Mouse (Mus musculus) heart, embryonic 14.5 days (tissue): ENCODE data around the gene Slc27a4. TPM values are rescaled to one million over a fixed set of nuclear protein-coding genes. Genes with fewer than 3 reads are reported as not detected.
A peak's percentile ranks its signal among the peaks of the same experiment; 100 is the strongest.

Experiments
- ATAC-seq: fragments of 200-750 bp; cut with Nextera tagmentation; 2 replicates; pipeline ENCODE4 v1.8.0; 2017; ENCODE audit warnings: low read depth, moderate TSS enrichment; ENCODE audit not compliant: insufficient number of reproducible peaks, insufficient read depth, low FRiP score
- H3K27ac ChIP-seq, 2 experiments: fragments of 200-500 bp in 1 of 2; fragments of 300-500 bp in 1 of 2; sonication (generic) in 1 of 2; replicated peaks in 1 of 2; 2 replicates each; pipeline ENCODE4 v1.5.1; 2012 to 2014; ENCODE audit warnings: low read depth in 2 of 2, low read length in 2 of 2, control low read depth in 1 of 2, mild to moderate bottlenecking in 1 of 2, mixed read lengths in 1 of 2; ENCODE audit not compliant: control insufficient read depth in 1 of 2, insufficient read depth in 1 of 2
- H3K27me3 ChIP-seq: fragments of 300-500 bp; sonication (generic); 2 replicates; pipeline ENCODE4 v1.6.1; 2014; ENCODE audit warnings: mild to moderate bottlenecking, low read length, control low read depth; ENCODE audit not compliant: control insufficient read depth, insufficient read depth
- H3K36me3 ChIP-seq: fragments of 300-500 bp; sonication (generic); 2 replicates; pipeline ENCODE4 v1.6.1; 2014; ENCODE audit warnings: mild to moderate bottlenecking, control low read depth, low read length, mixed read lengths; ENCODE audit not compliant: control insufficient read depth, insufficient read depth
- H3K4me1 ChIP-seq, 2 experiments: fragments of 200-500 bp in 1 of 2; fragments of 300-500 bp in 1 of 2; sonication (generic) in 1 of 2; 2 replicates each; pipeline ENCODE4 v1.6.1; 2012 to 2014; ENCODE audit warnings: low read length in 2 of 2, control low read depth in 1 of 2, mixed read lengths in 1 of 2; ENCODE audit not compliant: control insufficient read depth in 2 of 2, insufficient read depth in 2 of 2
- H3K4me2 ChIP-seq: fragments of 300-500 bp; sonication (generic); 2 replicates; pipeline ENCODE4 v1.6.1; 2014; ENCODE audit warnings: mild to moderate bottlenecking, low read length
- H3K4me3 ChIP-seq, 2 experiments: fragments of 200-500 bp in 1 of 2; fragments of 300-500 bp in 1 of 2; sonication (generic) in 1 of 2; 2 replicates each; pipeline ENCODE4 v1.5.1; 2012 to 2014; ENCODE audit warnings: low read length in 2 of 2, mild to moderate bottlenecking in 2 of 2, control low read depth in 1 of 2, low read depth in 1 of 2, moderate library complexity in 1 of 2; ENCODE audit not compliant: control insufficient read depth in 1 of 2, insufficient read depth in 1 of 2
- H3K9ac ChIP-seq: fragments of 300-500 bp; sonication (generic); 2 replicates; pipeline ENCODE4 v1.6.1; 2014; ENCODE audit warnings: mild to moderate bottlenecking, low read length
- H3K9me3 ChIP-seq: fragments of 300-500 bp; sonication (generic); 2 replicates; pipeline ENCODE4 v1.6.1; 2016; ENCODE audit warnings: low read length, control low read depth; ENCODE audit not compliant: control insufficient read depth
- WGBS: fragments of 180-500 bp; shearing (Covaris S2); extraction: QIAGEN DNeasy Blood & Tissue Kit; methylation state at CpG from one replicate; pipeline ENCODE4 v1.1.7; 2014; 5-methylcytosine and 5-hydroxymethylcytosine counted together
- polyA plus RNA-seq: library from polyadenylated mRNA; unstranded; fragments of >200 nt; fragmentation: Nextera tagmentation; extraction: Ambion mirVana; gene quantifications from 2 replicates; pipeline ENCODE4 v1.2.1, GENCODE M21; 2014

Slc27a4 gene
- polyA plus RNA-seq, 1 experiment from 2014 or later = 9.5 TPM

DNA sequence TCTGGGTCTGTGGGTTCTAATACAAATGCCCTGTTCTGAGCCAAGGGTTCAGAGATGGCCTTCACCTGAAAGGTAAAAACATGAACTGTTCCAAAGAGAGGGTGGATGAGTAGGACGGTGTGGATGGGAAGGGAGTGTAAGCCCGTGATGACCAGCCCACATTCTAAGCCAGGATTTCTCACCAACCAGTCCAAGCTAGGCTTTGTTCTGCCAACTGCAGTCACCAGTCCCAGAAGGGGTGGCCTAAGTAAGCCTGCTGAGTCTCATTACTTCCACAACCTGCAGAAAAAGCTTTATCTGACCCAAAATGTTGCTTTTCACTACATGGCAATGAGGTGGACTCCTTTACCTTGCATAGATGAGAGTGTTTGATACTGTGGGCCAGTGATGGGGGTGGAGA, 41.7 kb downstream of the Slc27a4 start:
- WGBS = 94% methylated on average over 2 of the region's 2 CpGs
- ATAC-seq = no peak
- no peak overlapping the region for H3K4me3 ChIP-seq
- peaks cover 37% of the 10 kb centered on the region for H3K36me3 ChIP-seq
- peaks cover 53% of the 10 kb centered on the region for H3K27me3 ChIP-seq
- H3K9me3 ChIP-seq = no peaks in the 10 kb centered on the region
- no peak overlapping the region for H3K27ac ChIP-seq
- no peak overlapping the region for H3K9ac ChIP-seq
- no peak overlapping the region for H3K4me2 ChIP-seq
- H3K4me1 ChIP-seq = peaks cover 3 to 12% of the 10 kb centered on the region in 2 experiments; a peak in 3 of 4 replicates

DNA sequence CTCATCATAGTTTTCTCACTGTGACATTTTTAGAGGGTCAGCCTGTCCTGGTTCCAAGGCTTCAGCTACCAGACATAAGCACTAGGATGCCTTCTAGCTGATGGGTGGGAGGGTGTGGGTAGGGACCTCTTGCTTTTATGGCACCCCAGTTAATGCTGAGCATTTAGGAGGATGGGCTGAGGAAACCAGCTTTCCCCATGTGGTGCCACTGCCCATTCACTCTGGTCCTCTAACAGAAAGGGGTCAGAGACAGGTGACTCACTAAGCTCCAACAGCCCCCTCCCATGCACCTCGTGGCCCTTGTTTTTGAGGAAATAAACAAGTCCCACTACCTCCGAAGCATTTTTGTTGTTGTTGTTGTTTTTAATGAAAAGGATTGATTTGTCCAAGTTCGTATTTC, 42.2 kb downstream of the Slc27a4 start:
- Histone ChIP-seq H3K9ac (no peak overlapping the region), H3K4me3 (no peak overlapping the region), H3K36me3 (peaks cover 32% of the 10 kb centered on the region), H3K4me2 (no peak overlapping the region), H3K4me1 (peaks cover 3 to 12% of the 10 kb centered on the region in 2 experiments; a peak in 3 of 4 replicates), H3K27me3 (peaks cover 53% of the 10 kb centered on the region), H3K27ac (no peak overlapping the region), H3K9me3 (no peaks in the 10 kb centered on the region)
- no peak for ATAC-seq
- WGBS = 42% methylated on average over 3 of the region's 3 CpGs

DNA sequence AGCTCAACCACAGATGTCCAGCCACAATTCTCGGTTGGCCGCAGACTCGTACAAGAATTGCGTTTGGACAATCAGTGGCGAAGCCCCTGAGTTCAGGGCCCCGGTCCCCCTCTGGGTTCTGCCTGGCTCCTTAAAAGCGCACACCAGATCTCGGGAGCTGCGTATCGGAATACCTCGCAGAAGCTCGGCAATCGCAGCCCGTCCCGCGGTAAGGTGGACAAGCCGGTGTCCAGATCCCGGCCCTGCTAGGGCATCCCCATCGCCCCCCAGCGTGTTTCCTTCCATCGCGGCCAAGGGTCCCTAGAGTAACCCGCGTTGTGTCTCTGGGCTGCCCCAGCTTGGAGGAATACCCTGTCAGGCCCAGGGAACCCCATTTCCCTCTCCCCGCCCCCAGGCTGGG, 43.2 kb downstream of the Slc27a4 start:
- 14% methylated on average over 25 of the region's 25 CpGs for WGBS
- H3K36me3 ChIP-seq = peaks cover 26% of the 10 kb centered on the region
- no peak for ATAC-seq
- peak overlapping the region; percentile 58 for H3K4me2 ChIP-seq
- H3K4me1 ChIP-seq = peaks cover 3 to 12% of the 10 kb centered on the region in 2 experiments; a peak in 3 of 4 replicates
- peak overlapping the region in 1 of 2 experiments; percentile 27; a peak in 2 of 4 replicates for H3K4me3 ChIP-seq
- no peaks in the 10 kb centered on the region for H3K9me3 ChIP-seq
- peak overlapping the region; percentile 31; the same call in 1 of the 2 replicates for H3K9ac ChIP-seq
- peaks cover 53% of the 10 kb centered on the region for H3K27me3 ChIP-seq
- no peak overlapping the region for H3K27ac ChIP-seq

DNA sequence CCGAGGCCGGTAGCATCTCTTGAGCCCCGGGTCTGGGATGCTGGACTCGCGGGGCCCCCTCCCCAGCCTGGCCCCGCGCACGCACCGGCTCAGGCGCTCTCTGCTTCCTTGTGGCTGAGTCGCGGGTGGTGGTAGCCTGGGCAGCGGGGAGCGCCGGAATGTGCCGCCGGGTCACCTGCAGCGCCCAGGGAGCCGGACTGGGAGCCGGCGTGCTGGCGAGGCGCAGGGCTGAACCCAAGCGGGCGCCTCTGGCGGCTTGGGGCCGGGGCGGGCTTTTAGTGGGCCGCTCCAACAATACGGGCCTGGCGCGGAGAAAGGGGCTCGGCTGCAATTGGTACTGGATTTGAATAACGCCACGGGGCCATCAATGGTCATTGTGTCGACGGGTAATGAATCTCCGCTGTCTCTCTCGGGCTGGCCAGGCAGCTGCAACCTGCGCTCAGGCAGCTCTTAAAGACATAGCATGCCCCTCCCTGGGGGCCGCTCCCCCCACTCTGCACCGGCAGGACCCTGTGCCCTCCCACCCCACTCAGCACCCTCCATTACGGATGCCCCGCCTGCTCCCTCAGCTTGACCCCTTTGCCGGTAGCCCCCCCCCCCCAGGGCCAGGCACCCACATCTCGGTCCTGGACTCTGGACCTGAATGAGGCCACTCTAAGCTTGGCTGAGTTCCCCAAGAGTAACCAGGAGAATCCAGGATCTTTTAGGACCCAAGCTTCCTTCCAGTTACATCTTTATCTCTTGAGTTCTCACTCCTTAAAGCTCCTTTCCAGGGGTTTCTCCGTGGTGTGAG, 43.8 kb downstream of the Slc27a4 start:
- no peaks in the 10 kb centered on the region for H3K9me3 ChIP-seq
- H3K4me1 ChIP-seq = peaks cover 3 to 12% of the 10 kb centered on the region in 2 experiments; a peak in 3 of 4 replicates
- H3K27ac ChIP-seq = no peak overlapping the region
- H3K4me3 ChIP-seq = peak overlapping the region in 1 of 2 experiments; percentile 27; a peak in 2 of 4 replicates
- ATAC-seq = no peak
- peak overlapping the region; percentile 58 for H3K4me2 ChIP-seq
- H3K27me3 ChIP-seq = peaks cover 53% of the 10 kb centered on the region
- WGBS = 10% methylated on average over 47 of the region's 47 CpGs
- H3K36me3 ChIP-seq = peaks cover 24% of the 10 kb centered on the region
- H3K9ac ChIP-seq = peak overlapping the region; percentile 31; the same call in 1 of the 2 replicates

DNA sequence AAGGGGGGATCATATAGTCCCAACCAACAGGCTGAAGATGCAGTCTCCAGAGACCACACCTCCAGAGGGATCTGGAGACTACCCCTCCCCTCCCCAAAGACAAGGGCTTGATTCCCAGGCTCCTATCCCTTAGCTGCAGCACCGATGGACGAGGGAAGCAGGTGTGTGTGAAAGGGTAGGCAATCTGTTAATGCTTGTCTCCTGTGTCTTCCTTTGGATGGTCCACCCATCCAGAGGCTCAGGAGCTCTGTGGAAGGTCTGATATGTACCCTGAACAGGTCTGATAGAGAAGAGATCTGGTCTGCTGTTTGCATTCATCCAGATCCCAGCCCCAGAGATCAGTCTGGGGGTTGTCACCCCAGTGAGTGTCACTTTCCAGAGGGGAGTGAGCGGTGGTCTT, 44.5 kb downstream of the Slc27a4 start:
- Histone ChIP-seq H3K9ac (no peak overlapping the region), H3K9me3 (no peaks in the 10 kb centered on the region), H3K4me2 (no peak overlapping the region), H3K36me3 (peaks cover 17% of the 10 kb centered on the region), H3K27me3 (peaks cover 53% of the 10 kb centered on the region), H3K4me3 (no peak overlapping the region), H3K27ac (no peak overlapping the region), H3K4me1 (peaks cover 3 to 12% of the 10 kb centered on the region in 2 experiments; a peak in 3 of 4 replicates)
- WGBS = 60% methylated on average over 3 of the region's 3 CpGs
- ATAC-seq = no peak

DNA sequence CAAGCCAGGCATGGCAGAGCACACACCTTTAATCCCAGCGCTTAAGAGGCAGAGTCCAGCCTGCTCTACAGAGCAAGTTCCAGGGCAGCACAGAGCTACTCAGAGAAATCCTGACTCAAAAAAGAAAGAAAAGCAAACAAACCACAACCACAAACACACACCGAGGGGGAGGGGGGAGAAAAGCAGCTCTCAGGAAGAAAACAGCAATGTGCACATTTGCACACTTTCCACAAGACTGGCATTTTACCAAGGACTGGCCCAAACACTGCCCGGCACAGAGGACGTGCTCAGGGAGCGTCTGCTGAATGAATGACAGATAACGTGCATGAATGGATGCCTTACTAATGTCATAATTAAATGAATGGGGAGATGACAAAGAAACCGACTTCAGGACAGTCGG, 46.6 kb downstream of the Slc27a4 start:
- 62% methylated on average over 8 of the region's 8 CpGs for WGBS
- peaks cover 44% of the 10 kb centered on the region for H3K27me3 ChIP-seq

DNA sequence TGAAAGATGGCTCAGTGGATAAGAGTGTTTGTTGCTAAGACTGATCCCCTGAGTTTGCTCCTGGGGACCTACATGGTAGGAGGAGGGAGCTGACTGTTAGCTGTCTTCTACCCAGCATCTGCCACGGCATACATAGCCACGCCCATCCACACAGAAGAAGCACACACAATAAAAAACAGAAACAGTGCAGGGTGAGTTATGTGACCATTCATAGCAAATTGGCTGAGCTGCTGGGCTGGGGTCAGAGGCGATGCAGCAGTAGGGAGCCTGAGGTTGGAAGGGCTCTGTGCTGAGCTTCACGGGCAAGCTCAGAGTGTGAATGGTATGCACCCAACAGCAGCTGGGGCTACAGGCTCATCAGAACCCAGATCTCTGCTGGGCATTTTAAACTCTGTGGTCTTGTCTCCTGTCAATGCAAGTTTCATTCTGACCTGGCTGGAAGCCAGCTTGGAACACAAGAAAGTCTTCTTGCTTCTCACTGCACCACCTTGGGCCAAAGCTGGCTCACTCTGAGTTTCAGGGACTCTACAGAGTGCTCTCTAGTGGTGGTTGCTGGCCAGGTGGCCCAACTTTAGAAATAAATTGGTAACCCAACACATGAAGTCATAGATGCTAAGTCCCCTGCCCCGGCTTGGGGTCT, 47.5 kb downstream of the Slc27a4 start:
- ATAC-seq = no peak
- WGBS = 49% methylated on average over 5 of the region's 5 CpGs
- H3K27ac ChIP-seq = no peak overlapping the region
- no peaks in the 10 kb centered on the region for H3K36me3 ChIP-seq
- H3K4me2 ChIP-seq = no peak overlapping the region
- no peak overlapping the region for H3K9ac ChIP-seq
- no peak overlapping the region for H3K4me3 ChIP-seq
- H3K27me3 ChIP-seq = peaks cover 35% of the 10 kb centered on the region
- peaks cover 3 to 12% of the 10 kb centered on the region in 2 experiments; a peak in 3 of 4 replicates for H3K4me1 ChIP-seq
- no peaks in the 10 kb centered on the region for H3K9me3 ChIP-seq

More for the DNA sequence above, 46.6 kb downstream of the Slc27a4 start:
- Histone ChIP-seq H3K9me3 (no peaks in the 10 kb centered on the region), H3K4me2 (no peak overlapping the region), H3K9ac (no peak overlapping the region), H3K36me3 (no peaks in the 10 kb centered on the region; the same call in 1 of the 2 replicates), H3K4me3 (no peak overlapping the region), H3K4me1 (peaks cover 3 to 12% of the 10 kb centered on the region in 2 experiments; a peak in 3 of 4 replicates), H3K27ac (no peak overlapping the region)
- ATAC-seq = no peak
